Mouse (Mus musculus): ENCODE measurements at regions not wholly inside any gene's neighbourhood (a gene's known extent, or its start where the extent isn't known, plus 50 kb on each side); places are given as distances from the start of the nearest gene placed in this dataset.
A peak's percentile ranks its signal among the peaks of the same experiment; 100 is the strongest.
"Not testable (repeated sequence)": the region's sequence is repeated elsewhere in the genome, so short reads cannot be mapped to it uniquely, and the experiment has no call there.

DNA sequence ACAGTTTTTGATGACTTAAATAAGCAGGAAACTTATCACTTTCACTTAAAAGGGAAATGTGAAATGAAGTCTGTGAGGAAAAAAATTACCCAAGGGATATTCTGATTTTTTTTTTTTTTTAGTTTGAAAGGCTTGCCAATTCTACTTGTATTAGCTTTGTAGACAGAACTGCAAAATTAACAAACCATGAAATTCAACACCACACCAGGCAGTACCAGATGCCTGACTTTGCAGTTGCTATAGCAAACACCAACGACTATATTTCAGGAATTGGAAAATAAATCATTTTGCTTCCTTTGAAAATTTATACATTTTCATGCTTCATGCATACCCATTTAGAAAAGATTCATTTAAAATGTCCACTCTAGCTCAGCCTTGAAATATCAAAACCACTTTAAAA, 1206.6 kb downstream of the Grik2 start:
- DNase-seq (ENCODE audit: low spot score in 2 of 2), result peak in 1 of 2 experiments; percentile 31

DNA sequence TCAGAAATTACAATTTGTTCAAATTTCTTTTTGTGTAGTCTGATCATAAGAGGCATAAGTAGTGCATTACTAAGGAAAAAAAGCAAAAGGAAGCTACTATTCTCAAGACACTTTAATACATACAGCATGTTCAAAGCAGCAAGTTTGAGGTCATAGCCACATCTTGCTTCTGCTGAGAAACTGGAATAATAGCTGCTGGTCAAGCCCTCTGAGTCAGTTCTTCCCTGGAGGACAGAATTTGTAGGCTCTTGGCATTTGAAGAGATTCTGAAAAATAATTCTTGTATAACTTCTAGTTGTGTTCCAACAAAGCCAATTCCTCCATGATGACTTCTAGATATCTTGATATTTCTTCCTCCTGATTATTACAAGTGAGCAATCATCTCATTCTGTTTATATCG, 1207.5 kb downstream of the Grik2 start:
- DNase-seq (ENCODE audit: low spot score in 2 of 2), result no peak

DNA sequence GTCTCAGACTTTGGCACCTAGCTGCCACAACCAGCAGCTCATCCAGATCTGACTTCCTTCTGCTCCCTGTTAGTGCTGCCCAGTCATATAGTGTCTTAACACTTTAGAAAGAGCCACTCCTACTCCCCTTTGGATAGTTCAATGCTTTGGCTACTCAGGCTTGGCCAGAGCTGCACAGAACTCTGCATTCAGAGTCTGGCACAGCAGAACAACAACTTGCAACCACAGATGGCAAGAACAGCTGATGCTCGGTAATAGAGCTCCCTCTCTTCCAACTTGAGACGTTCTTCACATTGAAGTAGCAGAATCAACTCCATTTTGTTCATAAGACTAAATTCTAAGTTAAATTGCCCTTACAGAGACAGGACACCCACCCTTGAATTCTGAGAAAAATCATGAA, 1216.0 kb downstream of the Grik2 start:
- peak in 1 of 2 experiments; percentile 3 for DNase-seq (ENCODE audit: low spot score in 2 of 2)

DNA sequence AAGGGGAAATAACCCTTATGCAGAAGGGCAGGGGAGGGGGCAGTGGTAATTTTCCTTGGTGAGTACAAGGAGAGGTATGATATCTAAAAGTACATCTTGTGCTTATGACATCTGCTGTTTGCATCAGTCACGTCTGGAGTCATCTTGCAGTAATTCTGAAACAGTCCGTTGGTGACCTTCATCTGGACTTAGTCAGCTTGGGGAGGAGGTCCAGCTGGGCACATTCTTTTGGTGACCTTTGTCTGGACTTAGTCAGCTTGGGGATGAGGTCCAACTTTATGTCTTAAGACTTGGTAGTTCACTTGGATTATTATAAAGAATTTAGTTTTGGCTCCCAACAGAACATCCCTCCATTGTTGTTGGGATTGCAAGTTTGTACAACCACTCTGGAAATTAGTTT, 1238.8 kb downstream of the Grik2 start:
- DNase-seq (ENCODE audit: low spot score in 2 of 2), result not testable (repeated sequence)

DNA sequence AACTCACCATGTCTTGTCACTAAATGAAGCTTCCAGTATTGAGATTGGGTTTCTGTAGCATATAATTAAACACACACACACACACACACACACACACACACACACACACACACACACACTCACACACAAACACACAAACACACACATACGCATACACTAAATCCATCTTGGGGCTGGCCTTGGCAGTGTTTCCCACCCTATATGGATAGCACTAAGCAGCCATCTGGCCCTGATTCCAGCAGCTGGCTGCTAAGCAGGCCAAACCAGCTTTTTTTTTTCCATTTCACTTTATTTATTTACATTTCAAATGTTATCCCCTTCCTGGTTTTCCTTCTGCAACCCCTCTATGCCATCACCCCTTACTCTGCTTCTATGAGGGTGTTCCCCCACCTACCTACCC, 1266.3 kb downstream of the Grik2 start:
- DNase-seq (ENCODE audit: low spot score in 2 of 2), result no peak

DNA sequence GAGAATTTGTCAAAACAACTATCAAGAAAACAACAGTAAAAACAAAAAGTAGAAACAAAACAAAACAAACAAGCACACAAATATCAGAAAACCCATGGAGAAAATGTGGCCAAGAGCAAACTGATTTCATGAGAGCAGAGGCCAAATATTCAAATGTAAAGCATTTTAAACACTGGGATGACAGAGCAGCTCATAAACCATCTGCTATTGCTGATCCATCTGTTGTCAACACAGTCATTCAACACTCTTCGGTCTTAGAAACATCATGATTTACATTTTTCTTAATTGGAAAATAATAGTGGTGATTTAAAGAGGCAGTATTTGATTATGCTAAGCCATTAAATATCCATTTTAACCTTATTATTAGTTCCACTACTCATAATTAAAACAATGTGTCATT, 1315.6 kb downstream of the Grik2 start:
- DNase-seq (ENCODE audit: low spot score in 2 of 2), result no peak

DNA sequence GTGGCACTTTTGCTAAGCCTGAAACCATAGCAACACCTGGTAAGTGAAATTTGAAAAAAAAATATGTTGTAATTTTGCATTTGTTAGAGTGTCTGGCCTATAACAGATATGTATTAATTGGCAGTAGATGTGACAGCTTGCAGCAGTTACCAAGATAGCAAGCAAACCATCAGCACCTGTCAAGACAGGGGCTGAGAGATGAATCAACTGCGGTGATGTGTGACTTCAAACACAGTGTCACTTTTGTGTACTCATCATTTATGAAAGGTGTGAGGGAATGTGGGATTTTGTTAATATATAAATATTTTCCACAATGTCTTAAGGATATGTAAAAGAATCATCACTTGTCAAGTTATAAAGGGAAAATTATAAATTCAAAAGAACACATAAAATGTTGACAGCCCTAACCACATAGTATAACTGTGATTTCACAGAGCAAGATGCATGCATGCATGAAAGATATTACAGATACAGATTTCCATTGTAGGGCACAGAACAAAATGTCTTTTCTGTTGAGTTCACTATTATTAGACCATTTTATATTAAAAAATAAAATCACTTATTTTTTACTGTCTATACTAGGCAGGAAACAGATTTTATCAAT, 1344.7 kb downstream of the Grik2 start:
- DNase-seq (ENCODE audit: low spot score in 2 of 2), result peak in 1 of 2 experiments; percentile 1

DNA sequence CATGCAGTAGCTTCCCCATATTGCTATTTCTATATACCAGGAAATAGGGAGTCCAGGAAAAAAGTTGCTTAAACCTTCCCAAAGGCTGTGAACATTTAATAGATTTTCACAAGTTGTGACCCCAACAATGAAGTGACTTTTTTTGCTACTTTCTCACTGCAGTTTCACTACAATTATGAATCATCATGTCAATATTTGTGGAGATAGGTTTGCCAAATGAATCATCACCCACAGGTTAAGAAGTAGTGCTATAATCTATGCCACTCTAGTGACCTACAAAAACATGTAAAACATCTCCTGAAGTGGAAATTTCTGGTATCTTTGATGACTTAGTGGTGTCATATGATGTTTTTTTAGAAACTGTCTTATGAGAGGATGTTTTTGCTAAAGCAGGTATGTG, 1355.3 kb downstream of the Grik2 start:
- no peak for DNase-seq (ENCODE audit: low spot score in 2 of 2)

DNA sequence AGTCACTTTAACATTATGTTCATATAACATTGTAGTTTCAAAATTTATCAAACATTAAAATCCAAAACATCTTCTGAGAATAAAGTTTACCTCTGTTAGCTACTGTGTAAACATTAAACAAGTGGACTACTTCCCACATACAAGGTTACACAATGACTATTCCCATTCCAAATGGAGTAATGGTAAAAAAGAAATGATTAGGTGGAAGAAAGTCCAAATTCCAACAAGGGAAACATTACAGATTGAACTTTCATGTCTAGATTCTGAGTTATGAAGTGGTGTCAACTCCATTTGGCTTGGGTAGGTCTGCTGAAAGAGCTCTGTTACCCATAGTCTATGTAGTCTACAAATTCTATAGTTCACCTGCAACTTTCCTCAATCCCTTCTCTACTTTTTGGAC, 1363.1 kb downstream of the Grik2 start:
- no peak for DNase-seq (ENCODE audit: low spot score in 2 of 2)

DNA sequence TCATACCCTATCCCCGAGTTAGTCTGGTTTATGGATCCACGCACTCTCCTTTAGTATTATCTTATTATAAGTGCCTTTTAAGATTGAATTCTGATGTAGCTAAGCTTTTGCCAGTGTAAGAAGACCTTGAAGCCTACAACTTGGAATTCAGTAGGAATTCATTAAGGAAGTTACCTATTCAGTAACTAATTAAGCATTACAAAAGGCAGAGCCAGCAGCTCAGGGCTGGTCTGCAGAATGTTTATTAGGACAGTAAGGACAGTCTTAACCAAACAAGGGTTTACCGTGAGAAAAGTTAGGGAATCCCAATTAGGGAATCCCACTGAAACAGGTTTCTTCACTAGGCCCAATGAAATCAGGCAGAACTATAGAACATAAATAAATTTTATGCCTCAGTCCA, 1383.5 kb downstream of the Grik2 start:
- no peak for DNase-seq (ENCODE audit: low spot score in 2 of 2)

All from frontal cortex, postnatal 36 days (tissue).